Mouse (Mus musculus) lung, postnatal 36 days (tissue): ENCODE results near the gene 4921507P07Rik.
"Not testable (repeated sequence)": the region's sequence is repeated elsewhere in the genome, so short reads cannot be mapped to it uniquely, and the experiment has no call there.

Experiments used
- DNase-seq: peaks from one replicate; pipeline ENCODE4 v3.0.0; 2022; ENCODE audit warnings: mixed read lengths

4921507P07Rik gene

GRCm38 (mm10) chr6:50596301-50597211 is at the start of gene 4921507P07Rik:
4921507P07Rik (minus strand) TSS chr6:50596632.
- DNase-seq, result peak; percentile 97

DNA sequence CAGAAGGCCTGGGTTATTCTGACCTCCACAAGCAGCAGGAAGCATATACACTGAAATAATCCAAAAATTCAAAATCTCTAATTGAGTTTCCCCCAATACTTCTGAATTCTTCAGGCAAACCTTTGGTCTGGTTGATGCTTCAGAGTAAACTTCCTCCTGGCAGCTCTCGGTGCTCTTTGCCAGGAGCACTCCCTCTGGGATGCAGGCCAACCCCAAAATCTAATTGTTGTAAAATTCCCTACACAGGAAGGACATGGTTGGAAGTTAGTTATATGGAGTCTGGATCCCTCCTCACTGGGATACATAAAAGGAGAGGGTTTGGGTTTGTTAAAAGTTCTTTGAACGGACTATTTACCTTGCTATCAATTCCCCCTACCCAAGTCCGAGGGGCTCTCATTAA is 48.3 kb upstream of the 4921507P07Rik start:
- DNase-seq, result peak; percentile 30

DNA sequence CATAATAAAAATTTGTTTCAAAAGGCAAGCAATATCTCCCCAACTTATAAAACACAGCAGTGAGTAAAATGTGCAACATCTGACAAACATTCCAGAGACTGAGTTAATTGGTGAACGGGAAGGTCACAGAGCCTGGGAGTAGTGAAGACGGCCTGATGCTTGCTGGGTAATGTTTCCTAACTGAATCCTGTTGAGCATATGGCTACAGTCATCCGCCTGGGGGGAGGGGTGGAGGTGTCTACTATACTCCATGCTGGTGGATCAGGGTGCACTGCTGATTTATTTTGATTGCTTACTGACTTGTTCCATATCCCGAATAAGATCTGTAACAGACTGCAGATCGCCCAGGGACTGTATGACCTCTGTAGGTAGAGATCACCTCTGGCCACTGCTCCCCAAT is 45.5 kb upstream of the 4921507P07Rik start:
- no peak for DNase-seq

- DNase-seq, result peak; percentile 38
Observed at GRCm38 (mm10) chr6:50640377-50640776, 43.9 kb upstream of the 4921507P07Rik start.

- no peak for DNase-seq
Observed at GRCm38 (mm10) chr6:50639656-50640055, 43.2 kb upstream of the 4921507P07Rik start.

DNA sequence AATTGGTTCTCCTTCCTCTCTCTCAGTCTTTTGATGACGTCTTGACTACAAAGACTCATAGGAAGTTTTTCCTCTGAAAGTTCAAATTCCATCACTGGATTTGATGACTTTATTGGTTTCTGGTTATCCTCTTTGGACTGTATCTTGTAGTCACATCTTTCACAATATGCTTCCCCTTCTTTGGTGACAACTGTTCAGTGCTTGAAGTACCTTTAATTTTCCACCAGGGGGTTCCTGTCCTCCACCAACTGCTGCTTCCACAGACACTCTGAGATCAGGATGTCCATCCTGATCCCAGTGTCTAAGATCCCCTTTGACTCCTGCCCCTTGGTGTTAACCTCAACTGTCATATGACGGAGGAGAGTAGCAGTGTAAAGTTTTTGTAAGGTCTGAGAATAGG is 29.7 kb upstream of the 4921507P07Rik start:
- not testable (repeated sequence) for DNase-seq

- DNase-seq, result not testable (repeated sequence)
Observed at GRCm38 (mm10) chr6:50618273-50618672, 21.8 kb upstream of the 4921507P07Rik start.

- peak; percentile 63 for DNase-seq
Observed at GRCm38 (mm10) chr6:50601620-50602019, 5.2 kb upstream of the 4921507P07Rik start.

DNA sequence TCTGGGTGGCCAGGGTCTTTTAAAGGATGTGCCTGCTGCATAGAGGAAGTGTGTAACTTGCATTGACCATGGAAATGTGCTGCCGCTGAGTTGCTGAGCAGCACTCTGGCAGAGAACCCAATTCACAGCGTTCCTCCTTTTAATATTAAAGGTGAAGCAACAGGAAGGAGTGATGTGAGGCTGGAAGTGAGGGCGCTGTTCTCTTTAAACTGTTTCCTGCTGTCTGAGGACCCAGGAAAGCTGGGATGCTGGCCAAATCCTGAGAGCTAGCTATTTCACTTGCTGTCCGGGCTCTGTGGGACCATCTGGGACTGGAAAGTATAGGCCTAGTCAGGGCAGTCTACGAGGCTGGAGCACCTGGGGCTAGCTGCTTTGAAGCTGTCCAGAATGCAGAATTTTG is 2.1 kb upstream of the 4921507P07Rik start:
- DNase-seq, result peak; percentile 77

GRCm38 (mm10) chr6:50594372-50594771 is 2.1 kb downstream of the 4921507P07Rik start:
- no peak for DNase-seq

DNA sequence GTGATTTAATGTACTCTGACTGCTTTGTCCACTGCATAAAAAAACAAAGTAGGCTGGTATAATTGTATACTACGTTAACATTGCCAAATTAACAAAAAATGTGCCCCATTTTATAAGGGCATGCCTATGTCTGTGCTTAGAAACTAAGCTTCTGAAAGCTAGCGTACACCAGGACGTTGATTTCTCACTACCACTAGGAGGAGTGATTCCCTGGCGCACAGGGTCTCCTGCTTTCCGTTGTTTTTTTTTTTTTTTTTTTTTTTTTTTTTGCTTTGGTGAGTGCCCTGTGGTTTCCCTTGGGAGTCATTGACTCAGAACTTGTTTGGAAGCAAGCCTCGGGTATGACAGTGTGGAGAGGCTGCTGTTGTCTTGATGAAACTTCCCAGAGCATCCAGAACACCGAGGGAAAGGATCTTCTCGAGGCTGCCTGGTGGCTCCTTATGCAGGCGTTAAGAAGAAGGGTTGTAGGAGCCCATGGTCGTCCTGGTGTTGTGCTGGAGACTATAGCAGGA is 3.0 kb downstream of the 4921507P07Rik start:
- DNase-seq, result no peak

DNA sequence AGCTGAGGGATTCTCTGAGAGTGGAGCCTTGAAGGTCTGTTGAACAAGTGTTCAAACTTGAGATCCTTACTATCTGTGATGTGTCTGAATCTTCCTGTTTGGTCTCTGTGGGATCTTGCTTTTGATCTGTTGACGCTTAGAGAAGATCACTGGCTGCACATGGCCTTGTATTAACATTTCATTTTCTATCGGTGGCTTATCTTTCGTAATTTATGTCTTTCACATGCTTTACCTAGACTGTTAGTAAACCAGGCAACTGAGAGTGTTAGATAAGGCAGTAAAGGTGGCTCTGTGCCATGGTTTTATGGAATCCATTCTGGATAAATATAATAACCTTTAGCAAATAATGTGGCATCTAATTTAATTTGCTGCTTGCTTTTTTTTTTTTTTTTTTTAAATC is 6.2 kb downstream of the 4921507P07Rik start:
- no peak for DNase-seq

DNA sequence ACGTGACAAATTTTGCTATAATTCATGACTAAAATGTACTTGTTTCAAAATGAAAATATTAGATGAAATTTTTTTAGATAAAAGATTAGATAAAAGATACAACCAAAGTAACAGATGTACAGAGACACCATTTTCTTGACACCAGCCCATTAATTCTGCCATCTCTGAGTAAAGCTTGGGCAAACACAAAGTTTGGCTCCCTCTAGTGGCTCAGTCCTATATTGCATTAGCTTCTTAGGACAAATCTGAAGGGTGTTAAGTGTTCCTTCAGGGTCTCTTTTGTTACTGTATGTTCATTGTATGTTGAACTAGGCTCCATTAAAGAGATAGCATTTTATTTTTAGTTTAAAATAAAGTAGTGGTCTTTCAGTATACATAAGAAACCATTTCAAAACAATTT is 8.2 kb downstream of the 4921507P07Rik start:
- DNase-seq, result peak; percentile 88

DNA sequence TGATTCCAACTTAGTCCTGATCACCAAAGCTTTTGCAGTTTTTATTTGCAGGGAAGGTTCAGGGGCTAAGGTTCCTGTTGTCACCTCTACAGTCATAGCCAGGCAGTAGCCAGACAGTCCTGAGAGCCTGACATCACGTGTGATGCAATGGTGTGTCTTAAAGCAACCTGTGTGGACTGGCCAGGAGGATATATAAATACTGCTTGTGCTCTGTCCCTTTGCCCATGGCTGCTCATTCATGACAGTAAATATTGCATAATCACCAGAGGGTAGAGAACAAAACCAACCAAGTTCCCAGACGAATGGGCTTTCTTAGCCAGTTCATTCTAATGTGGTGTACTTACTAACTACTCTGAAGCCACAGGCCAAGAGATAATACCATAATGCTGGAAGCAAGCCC is 9.0 kb downstream of the 4921507P07Rik start:
- DNase-seq, result no peak

- no peak for DNase-seq
Observed at GRCm38 (mm10) chr6:50586316-50586715, 10.1 kb downstream of the 4921507P07Rik start.

GRCm38 (mm10) chr6:50585733-50586132 is 10.7 kb downstream of the 4921507P07Rik start:
- no peak for DNase-seq

- no peak for DNase-seq
Observed at GRCm38 (mm10) chr6:50571661-50572060, 24.8 kb downstream of the 4921507P07Rik start.

DNA sequence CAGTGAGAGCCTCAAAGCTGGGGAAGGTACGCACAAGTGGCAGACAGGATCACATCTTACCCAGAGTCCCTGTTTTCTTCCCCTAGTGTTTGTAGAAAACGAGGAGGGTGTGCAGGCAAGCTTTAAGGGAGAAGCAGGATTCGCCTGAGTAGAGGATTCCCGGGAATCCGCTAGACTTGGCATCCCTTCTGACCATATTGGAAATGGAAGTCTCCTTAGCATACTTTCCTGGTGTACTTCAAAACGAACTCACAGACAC is 29.5 kb downstream of the 4921507P07Rik start:
- no peak for DNase-seq

DNA sequence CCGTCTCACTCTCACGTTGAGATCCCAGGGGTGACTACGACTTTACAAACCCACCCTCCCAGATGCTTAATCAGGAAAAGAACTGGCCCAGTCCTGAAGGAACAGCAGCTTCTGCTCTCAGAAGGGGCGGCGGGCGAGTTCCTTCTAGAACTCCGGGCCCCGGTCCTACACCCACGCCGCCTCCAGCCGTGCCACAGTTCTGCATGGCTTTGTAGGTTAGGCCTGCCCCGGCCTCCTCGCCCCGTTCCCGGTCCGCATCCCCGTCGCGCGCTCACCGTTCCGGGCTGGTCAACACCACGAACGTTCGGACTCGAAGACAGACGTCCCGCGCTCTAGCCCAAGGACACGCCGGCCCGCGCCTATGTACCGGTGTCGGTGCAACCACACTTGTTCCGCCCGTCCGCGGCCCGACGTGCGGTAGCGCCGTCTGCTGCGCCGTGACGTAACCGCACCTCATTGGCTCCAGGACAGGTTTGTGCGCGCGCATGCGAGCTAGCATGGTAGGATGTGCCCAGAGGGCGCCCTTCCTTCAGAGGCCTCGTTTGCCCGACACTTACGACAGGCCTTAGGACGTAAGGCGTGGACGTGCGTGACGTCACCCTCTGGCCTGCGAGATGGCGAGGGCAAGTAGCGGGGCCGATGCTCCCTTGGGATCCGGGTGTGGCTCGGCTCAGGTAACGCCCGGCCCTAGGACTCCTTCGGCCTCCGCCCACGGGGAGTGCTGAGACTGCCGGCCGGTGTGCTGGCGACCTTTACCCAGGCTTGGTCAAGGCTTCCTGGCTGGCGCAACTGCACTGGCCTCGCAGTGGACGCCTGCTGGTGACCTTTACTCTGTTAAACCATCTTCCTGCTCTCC is 30.1 kb downstream of the 4921507P07Rik start, which contains the start of gene Cycs:
Gene Cycs (minus strand): TSS at position 398 of the 856 bp plus-strand sequence.
- DNase-seq, result peak; percentile 100

GRCm38 (mm10) chr6:50563651-50564050 is 32.8 kb downstream of the 4921507P07Rik start:
- no peak for DNase-seq

- no peak for DNase-seq
Observed at GRCm38 (mm10) chr6:50562421-50562820, 34.0 kb downstream of the 4921507P07Rik start.

- no peak for DNase-seq
Observed at GRCm38 (mm10) chr6:50560776-50561175, 35.7 kb downstream of the 4921507P07Rik start.

DNA sequence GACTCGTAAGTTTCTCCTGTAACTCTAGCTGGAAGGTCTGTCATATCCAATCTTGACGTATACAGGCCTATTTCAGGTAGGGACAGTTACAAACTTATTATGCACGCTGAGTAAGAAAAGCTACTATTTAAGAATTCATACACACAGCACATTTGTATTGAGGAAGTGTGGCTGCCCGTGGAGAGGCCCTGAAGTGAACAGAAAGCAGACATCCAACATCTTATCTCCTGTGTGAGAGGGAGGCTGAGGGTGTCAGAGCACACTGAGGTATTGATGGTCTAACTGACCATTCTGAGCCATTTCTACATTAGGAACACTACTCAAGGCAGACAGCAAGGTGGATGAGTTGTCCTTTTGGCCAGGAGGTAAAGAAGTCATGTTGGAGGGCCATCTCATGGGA is 37.6 kb downstream of the 4921507P07Rik start:
- no peak for DNase-seq

DNA sequence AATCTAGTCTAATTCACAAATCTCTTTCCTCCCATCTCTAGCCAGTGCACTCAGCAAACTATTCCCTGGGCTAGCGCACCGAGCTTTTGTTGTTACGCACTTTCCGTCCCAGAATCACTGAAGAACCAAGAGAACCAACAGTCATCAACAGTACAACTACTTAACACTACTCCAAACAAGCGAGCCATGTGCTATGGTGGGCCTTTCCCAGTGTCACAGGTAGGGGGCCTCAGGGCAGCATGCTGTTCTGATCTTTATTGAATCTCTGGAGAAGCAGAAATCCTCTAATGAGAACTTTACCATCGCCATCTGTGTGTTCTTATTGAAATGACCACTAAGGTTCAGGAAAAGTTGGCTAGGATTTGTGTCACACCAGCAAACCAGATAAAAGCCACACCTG is 38.9 kb downstream of the 4921507P07Rik start:
- no peak for DNase-seq
